Mouse (Mus musculus) olfactory bulb, adult 2 months (tissue): ENCODE results near the gene Chic1.

Source experiments
- CTCF ChIP-seq: fragments of 200-500 bp; IDR thresholded peaks from 2 replicates; pipeline ENCODE4 v1.5.1; 2012; ENCODE audit warnings: low read depth, mild to moderate bottlenecking, low read length, moderate library complexity; ENCODE audit not compliant: insufficient read depth
- POLR2A ChIP-seq: fragments of 200-500 bp; IDR thresholded peaks from 2 replicates; pipeline ENCODE4 v1.6.1; 2012; ENCODE audit warnings: mild to moderate bottlenecking, low read depth, low read length, moderate library complexity; ENCODE audit not compliant: insufficient read depth

DNA sequence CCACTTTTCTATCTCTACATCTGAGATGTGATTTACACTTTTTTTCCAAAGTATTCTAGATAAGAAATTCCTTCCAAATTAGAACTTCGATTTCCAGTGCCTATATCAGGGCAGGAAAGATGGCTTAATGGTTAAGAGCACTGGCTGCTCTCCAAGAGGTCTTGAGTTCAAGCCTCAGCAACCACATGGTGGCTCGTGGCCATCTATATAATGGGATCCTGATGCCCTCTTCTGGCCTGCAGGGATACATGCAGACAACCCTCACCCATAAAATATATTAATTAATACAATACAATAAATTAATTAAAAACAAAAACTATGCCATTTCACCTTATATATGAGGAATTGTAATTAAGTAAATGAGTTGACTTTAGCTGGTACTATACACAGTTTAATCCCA is 14.9 kb downstream of the Chic1 start:
- TF ChIP-seq CTCF (no peak), POLR2A (no peak)
